Mouse (Mus musculus) heart, postnatal 36 days (tissue): Measurements from ENCODE around the gene Fcgbp. TPM values are rescaled to one million over a fixed set of nuclear protein-coding genes. Genes with fewer than 3 reads are reported as not detected.
"Not testable (repeated sequence)": the region's sequence is repeated elsewhere in the genome, so short reads cannot be mapped to it uniquely, and the experiment has no call there.

ENCODE experiments used
- DNase-seq, 2 experiments: peaks; one replicate each; pipeline ENCODE4 v3.0.0; 2021 to 2022
- intact Hi-C: fragments of 180-260 bp; cut with DNase I; formaldehyde crosslinking; loops from one replicate; pipeline ENCODE4 v1.15.1; 2025
- total RNA-seq, 2 experiments: library from RNA; stranded (reverse); gene quantifications; 2 replicates each; pipeline ENCODE4 v1.2.3; 2021

The Fcgbp gene
- total RNA-seq: not detected

- intact Hi-C loops: no loop called here
- no peak for DNase-seq
These were observed at the start of gene Fcgbp for GRCm38 (mm10) chr7:28070531-28071298. Gene Fcgbp, plus strand, starts transcription at chr7:28071236.

GRCm38 (mm10) chr7:28044524-28044923, 26.5 kb upstream of the Fcgbp start:
- intact Hi-C loops: no loop called here
- no peak for DNase-seq

- intact Hi-C loops: loop anchor here (2.0 to 10.0 kb wide), 5 partner anchors 67 to 255 kb away; partner anchors contain the start of genes Dll3 and Fbl
These were observed 21.3 kb upstream of the Fcgbp start, which contains the start of gene Psmc4 for GRCm38 (mm10) chr7:28049476-28050409. Gene Psmc4, minus strand, starts transcription at chr7:28050101.

GRCm38 (mm10) chr7:28050584-28050983, 20.5 kb upstream of the Fcgbp start:
- intact Hi-C loops: loop anchor here (2.0 to 10.0 kb wide), 4 partner anchors 97 to 254 kb away; partner anchors contain the start of genes Dll3 and Fbl
- DNase-seq: no peak

More at GRCm38 (mm10) chr7:28049476-28050409, 21.3 kb upstream of the Fcgbp start, which contains the start of gene Psmc4:
- peak; percentile 95 to 96 for DNase-seq

- DNase-seq: no peak
- intact Hi-C loops: loop anchor here (5.0 to 10.0 kb wide), 2 partner anchors 94 to 252 kb away; partner anchors contain the start of gene Dll3
These were observed 17.7 kb upstream of the Fcgbp start for GRCm38 (mm10) chr7:28053046-28053930.

GRCm38 (mm10) chr7:28059972-28060371, 11.1 kb upstream of the Fcgbp start:
- intact Hi-C loops: loop anchor here (10.0 kb wide), 1 partner anchor 245 kb away; the partner anchor contains the start of gene Dll3

GRCm38 (mm10) chr7:28068661-28069060, 2.4 kb upstream of the Fcgbp start:
- intact Hi-C loops: no loop called here
- no peak for DNase-seq

More at GRCm38 (mm10) chr7:28059972-28060371, 11.1 kb upstream of the Fcgbp start:
- DNase-seq: no peak

- intact Hi-C loops: no loop called here
- no peak for DNase-seq
These were observed 1.4 kb upstream of the Fcgbp start for GRCm38 (mm10) chr7:28069546-28070172.

- intact Hi-C loops: no loop called here
- no peak for DNase-seq
These were observed 13.2 kb downstream of the Fcgbp start for GRCm38 (mm10) chr7:28084215-28084614.

- intact Hi-C loops: no loop called here
- no peak for DNase-seq
These were observed 15.2 kb downstream of the Fcgbp start for GRCm38 (mm10) chr7:28086236-28086635.

- DNase-seq: no peak
- intact Hi-C loops: no loop called here
These were observed 22.5 kb downstream of the Fcgbp start for GRCm38 (mm10) chr7:28093541-28093940.

GRCm38 (mm10) chr7:28099101-28099500, 28.1 kb downstream of the Fcgbp start:
- intact Hi-C loops: no loop called here

GRCm38 (mm10) chr7:28100596-28101590, 29.9 kb downstream of the Fcgbp start:
- peak in 1 of 2 experiments; percentile 14 for DNase-seq
- intact Hi-C loops: no loop called here

More at GRCm38 (mm10) chr7:28099101-28099500, 28.1 kb downstream of the Fcgbp start:
- no peak for DNase-seq

GRCm38 (mm10) chr7:28102936-28103335, 31.9 kb downstream of the Fcgbp start:
- intact Hi-C loops, DNase-seq: not testable (repeated sequence)

- no peak for DNase-seq
- intact Hi-C loops: no loop called here
These were observed 33.6 kb downstream of the Fcgbp start for GRCm38 (mm10) chr7:28104670-28105069.

GRCm38 (mm10) chr7:28106241-28106640, 35.2 kb downstream of the Fcgbp start:
- DNase-seq: no peak
- intact Hi-C loops: loop anchor here (2.0 kb wide), 1 partner anchor 53 kb away; no protein-coding TSS in a partner anchor

GRCm38 (mm10) chr7:28114648-28115047, 43.6 kb downstream of the Fcgbp start:
- intact Hi-C loops: no loop called here
- no peak for DNase-seq

- intact Hi-C loops: no loop called here
- DNase-seq: no peak
These were observed 58.1 kb downstream of the Fcgbp start, which contains the start of gene 9530053A07Rik for GRCm38 (mm10) chr7:28129166-28129565. Gene 9530053A07Rik, plus strand, starts transcription at chr7:28129466.
